ENCODE assay signal across 8 mouse cellular contexts in the genomic region with DNA sequence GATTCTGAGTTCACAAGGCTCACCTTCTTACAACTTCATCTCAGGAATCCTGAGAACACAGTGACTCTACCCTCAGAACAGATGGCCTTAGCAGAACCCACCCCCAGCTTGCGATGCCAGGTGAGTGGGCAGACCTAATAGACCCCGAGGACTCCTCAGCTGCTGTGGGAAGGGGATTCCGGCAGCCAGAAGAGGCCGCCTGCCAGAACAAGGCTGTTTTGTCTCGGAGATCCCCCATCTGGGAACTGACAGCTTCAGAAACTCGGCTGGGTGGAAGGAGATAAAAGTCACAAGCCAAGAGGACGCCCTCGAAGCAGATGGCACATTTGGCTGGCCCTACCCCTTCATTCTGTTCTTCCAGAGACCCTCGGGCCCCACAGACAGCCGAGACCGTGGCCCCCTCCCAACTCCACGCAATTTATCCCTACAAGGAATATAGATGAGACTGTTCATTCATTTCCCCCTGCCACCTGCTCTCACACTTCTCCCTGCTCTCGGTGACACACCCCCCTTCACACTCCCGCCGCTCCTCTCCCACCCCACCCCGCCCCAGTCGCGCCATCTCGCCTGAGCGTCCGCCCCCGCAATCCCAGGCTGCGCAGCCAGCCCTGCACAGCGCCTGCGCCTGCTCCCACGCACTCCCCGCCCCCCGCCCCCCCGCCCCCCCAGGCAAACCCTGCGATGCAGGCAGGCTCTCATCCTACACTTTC. TPM values are rescaled to one million over a fixed set of nuclear protein-coding genes. Genes with fewer than 3 reads are reported as not detected.
A peak's percentile ranks its signal among the peaks of the same experiment; 100 is the strongest.
DNase-seq lines count a peak whose midpoint lies in the region; ATAC-seq and TF ChIP-seq lines count a peak whose summit lies in the region.

Gene Optc (minus strand): TSS at position 51 of the 710 bp plus-strand sequence.

- peaks cover 16% of the 10 kb centered on the region for H3K4me1 ChIP-seq in liver, embryonic 16.5 days (ENCODE audit: control insufficient read depth, low read depth, low read length)

- no peaks in the 10 kb centered on the region for H3K9me3 ChIP-seq in liver, embryonic 16.5 days (replicated peaks; ENCODE audit: control insufficient read depth, low read length)

- H3K27ac ChIP-seq in layer of hippocampus, adult 2 months, result peak within 1 kb of the TSS; percentile 78
- H3K27ac ChIP-seq in liver, embryonic 16.5 days (ENCODE audit: low read length), result no peak within 1 kb of the TSS

- peak; percentile 70 for ATAC-seq in liver, embryonic 16.5 days (ENCODE audit: low read depth)

- peak; percentile 33 for DNase-seq in thymus, postnatal 25 days
- no peak for DNase-seq in thymus, adult 18-20 months
- peak; percentile 82 for DNase-seq in cerebellum, adult 9-10 months
- peak; percentile 67 to 74 for DNase-seq in frontal cortex, postnatal 14 days (ENCODE audit: low spot score in 2 of 2)
- DNase-seq in layer of hippocampus, adult 2 months (ENCODE audit: low spot score in 2 of 2), result peak; percentile 68 to 72
- DNase-seq in right cerebral cortex, adult 2 months (ENCODE audit: low spot score in 2 of 2), result peak; percentile 67 to 76
- no peak for DNase-seq in adipocyte (ENCODE audit: low spot score)

- H3K4me2 ChIP-seq in liver, embryonic 16.5 days (ENCODE audit: low read depth, low read length), result peak within 1 kb of the TSS; percentile 71

- H3K36me3 ChIP-seq in liver, embryonic 16.5 days (ENCODE audit: control insufficient read depth, insufficient read depth), result no peaks in the 10 kb centered on the region

- WGBS in liver, embryonic 16.5 days (ENCODE audit: insufficient replicate concordance), result 5% methylated on average over 27 of the region's 30 CpGs

- peaks cover 47% of the 10 kb centered on the region for H3K27me3 ChIP-seq in liver, embryonic 16.5 days (ENCODE audit: control insufficient read depth, insufficient read depth, low read depth, low read length)

- TF ChIP-seq CTCF in layer of hippocampus, adult 2 months (conservative IDR thresholded peaks at IDR 0.05), result no peak

- peak within 1 kb of the TSS; percentile 50 for H3K4me3 ChIP-seq in layer of hippocampus, adult 2 months
- peak within 1 kb of the TSS; percentile 46 for H3K4me3 ChIP-seq in liver, embryonic 16.5 days (ENCODE audit: low read depth, low read length)

- peak within 1 kb of the TSS; percentile 42; the same call in 1 of the 2 replicates for H3K9ac ChIP-seq in liver, embryonic 16.5 days (ENCODE audit: low read depth, low read length)

RNA-seq across cellular contexts. Expression of gene Optc, which starts in this region (rescaled TPM):
- total RNA-seq in layer of hippocampus, adult 2 months (2021), result under 1 TPM in 1 of 2 experiments, not detected in 1; 0.31 TPM
- 0.09 and 0.14 TPM in 2 replicates for polyA plus RNA-seq in liver, embryonic 16.5 days (2015; fragmentation: Nextera tagmentation; extraction: Ambion mirVana)

Comparison
In these comparisons a context has a peak if more than half of its experiments do, and no peak if none do; other contexts are left out.
1. DNase-seq: peak in thymus, postnatal 25 days (single experiment), cerebellum, adult 9-10 months (single experiment), frontal cortex, postnatal 14 days (2 of 2) and right cerebral cortex, adult 2 months (2 of 2); none in thymus, adult 18-20 months (0 of 2) and adipocyte (single experiment).
2. Peak in DNase-seq, H3K4me3 ChIP-seq and H3K27ac ChIP-seq in layer of hippocampus, adult 2 months; RNA of the gene not detected or under 1 TPM.
3. Peak in ATAC-seq, H3K4me3 ChIP-seq, H3K9ac ChIP-seq and H3K4me2 ChIP-seq in liver, embryonic 16.5 days; RNA of the gene not detected or under 1 TPM.